Mouse (Mus musculus) embryo, embryonic 10.5 days (tissue): ENCODE measurements around the gene Inca1.

Experiments
- DNase-seq: peaks from one replicate; pipeline ENCODE4 v3.0.0-alpha.2; 2015; ENCODE audit warnings: low spot score

The Inca1 gene

GRCm38 (mm10) chr11:70652884-70653344 lies 47.0 kb downstream of the Inca1 start:
- no peak for DNase-seq

DNA sequence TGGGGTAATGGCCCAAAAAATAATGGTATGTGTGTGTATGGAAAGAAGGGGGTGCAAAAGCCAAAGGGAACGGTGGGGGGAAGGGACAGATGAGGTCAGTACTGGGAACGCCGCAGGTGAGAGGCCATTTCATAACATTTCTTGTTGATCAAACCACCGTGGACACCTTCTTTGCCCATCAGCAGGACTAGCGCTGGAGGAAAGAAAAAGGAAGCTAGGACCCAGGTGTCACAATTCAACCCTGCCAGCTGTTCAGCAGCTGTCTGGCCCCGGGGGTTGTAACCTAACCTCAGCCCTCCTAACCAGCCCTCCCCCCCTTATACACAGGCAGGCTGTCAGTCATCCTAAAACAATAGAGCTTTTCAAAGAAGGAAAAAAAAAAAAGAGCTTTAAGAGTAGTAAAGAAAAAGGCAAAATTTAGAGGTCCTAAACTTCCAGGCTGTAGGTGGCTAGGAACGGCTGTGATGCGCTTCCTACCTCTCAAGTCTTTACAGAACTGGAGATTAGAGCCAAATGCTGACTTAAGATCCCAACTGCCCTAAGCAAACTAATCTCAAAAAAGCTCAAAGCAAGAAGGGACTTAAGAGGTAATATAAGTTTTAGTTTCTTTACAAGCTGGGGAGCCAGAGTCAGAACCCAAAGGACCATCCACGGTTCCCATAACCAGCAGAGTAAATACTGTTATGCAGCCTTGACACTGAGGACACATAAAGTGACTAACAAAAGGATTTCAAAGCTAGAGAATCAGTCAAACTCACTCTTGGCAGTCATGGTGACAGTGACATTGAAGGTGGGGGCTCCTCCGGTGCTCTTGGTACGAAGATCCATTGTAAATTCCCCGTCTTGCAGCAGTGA lies 47.7 kb downstream of the Inca1 start:
- DNase-seq: peak; percentile 53

DNA sequence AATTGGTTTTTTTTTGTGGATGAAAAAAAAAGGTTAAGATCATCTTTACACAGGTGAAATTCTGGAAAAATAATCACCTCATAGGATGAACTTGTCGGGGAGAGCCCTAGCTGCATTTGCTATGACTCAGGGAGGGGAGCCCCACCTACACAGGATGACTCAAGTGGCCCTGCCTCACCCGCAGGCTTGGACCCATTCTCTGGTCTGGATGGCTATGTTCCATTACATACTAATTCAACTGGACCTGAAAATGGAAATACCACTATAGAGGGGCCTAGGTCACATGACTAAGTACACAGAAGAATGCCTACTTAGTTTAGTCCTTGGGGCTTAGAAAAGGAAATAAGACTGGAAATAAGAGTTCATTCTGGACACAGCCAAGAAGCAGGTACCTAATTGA lies 48.6 kb downstream of the Inca1 start:
- no peak for DNase-seq

DNA sequence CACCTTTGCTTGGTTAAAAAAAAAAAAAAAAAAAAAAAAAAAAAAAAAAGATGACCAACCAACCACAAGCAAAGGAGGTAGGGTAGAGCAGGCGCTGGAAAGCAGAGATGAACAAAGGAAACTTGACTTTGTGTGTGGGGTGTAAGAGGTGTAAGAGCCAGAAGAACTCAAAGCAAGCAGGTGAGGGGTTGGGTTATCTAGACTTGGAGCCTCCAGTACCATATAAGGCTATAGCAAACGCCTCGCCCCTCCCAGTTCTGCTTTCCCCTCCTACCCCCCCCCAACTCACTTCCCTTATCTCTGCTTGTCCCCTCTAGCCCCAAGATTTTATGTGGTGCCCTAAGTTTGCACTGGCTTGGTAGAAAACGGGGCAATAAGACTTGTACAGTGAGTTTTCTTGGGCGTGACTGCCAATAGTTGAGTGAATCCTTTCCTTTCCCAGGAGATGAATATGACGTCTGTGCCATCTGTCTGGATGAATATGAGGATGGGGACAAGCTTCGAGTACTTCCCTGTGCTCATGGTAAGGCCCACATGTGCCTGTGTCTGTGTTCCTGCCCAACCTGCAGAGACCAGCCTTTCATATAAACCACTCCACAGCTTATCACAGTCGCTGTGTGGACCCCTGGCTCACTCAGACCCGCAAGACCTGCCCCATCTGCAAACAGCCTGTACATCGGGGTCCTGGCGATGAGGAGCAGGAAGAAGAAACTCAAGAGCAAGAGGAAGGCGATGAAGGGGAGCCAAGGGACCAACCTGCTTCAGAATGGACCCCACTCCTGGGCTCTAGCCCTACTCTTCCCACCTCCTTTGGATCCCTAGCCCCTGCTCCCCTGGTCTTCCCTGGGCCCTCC lies 49.4 kb downstream of the Inca1 start:
- no peak for DNase-seq

DNA sequence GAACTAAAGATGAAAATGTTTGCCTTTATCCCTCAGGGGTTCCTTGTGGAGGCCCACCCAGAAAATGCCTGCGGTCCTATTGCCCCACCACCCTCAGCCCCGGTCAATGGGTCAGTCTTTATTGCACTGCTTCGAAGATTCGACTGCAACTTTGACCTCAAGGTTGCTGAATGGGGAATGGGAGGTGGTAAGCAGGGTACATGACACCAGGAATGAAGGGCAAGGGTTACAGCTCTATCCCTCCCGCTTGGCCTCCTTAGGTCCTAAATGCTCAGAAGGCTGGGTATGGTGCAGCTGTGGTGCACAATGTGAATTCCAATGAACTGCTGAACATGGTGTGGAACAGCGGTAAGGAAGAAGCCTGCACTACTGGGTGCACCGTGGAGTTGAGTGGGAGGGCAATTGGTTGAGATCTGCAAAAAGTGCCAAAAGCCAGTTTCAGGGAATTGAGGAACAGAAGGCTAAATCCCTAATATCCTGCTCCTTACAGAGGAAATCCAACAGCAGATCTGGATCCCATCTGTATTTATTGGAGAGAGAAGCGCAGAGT lies 50.7 kb downstream of the Inca1 start:
- DNase-seq: no peak

- DNase-seq: no peak
Measured at GRCm38 (mm10) chr11:70648512-70648911, 51.4 kb downstream of the Inca1 start.

DNA sequence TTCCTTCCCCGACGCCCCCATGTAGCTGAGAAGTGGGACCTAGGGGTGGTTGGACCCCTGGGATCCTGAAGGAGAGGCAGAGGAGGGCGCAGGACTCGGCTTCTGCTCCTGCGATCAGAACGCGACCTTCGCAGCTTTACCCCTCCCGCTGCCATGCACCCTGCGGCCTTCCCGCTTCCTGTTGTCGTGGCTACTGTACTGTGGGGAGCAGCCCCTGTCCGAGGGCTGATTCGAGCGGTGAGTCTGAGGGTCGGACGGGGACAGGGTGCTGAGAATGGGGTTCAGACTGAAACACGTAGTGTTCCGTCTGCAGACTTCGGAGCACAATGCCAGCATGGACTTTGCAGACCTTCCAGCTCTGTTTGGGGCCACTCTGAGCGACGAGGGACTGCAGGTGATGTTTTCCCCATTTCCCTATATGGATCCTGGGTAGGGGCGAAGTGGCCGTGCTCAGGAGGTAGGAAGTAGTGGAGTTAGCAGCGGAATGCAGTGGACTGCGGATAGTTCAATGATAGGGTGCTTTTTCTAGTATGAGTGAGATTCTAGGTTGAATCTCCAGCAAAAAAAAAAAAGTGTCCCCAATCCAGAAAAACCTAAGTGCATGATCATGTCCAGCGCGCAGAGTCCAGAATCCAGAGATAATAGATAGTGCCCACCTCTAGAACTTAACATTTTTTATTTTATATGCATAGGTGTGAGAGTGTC lies 52.1 kb downstream of the Inca1 start:
- no peak for DNase-seq

GRCm38 (mm10) chr11:70646691-70647650 lies 53.0 kb downstream of the Inca1 start, which contains the start of the genes Rnf167 and Slc25a11:
Gene Rnf167 (plus strand): TSS chr11:70647235.
Gene Slc25a11 (minus strand): TSS chr11:70647479.
- DNase-seq: peak; percentile 100

DNA sequence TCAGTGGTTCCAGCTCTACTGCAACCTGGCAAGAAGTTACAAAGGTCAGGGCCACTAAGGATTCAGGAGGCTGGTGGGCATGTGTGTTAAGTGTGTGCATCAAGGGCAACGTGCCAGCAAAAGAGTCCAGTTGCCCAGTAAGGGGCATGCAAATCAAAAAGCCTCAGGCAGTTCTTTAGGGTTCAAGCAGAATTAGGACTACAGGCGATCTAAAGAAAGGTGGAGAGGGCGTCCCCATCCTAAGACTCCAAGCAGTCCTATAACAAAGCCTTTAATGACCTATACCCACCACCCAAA lies 53.7 kb downstream of the Inca1 start:
- DNase-seq: peak; percentile 16

- DNase-seq: no peak
Measured at GRCm38 (mm10) chr11:70645461-70646258, 54.3 kb downstream of the Inca1 start.

- no peak for DNase-seq
Measured at GRCm38 (mm10) chr11:70644564-70645103, 55.3 kb downstream of the Inca1 start.

DNA sequence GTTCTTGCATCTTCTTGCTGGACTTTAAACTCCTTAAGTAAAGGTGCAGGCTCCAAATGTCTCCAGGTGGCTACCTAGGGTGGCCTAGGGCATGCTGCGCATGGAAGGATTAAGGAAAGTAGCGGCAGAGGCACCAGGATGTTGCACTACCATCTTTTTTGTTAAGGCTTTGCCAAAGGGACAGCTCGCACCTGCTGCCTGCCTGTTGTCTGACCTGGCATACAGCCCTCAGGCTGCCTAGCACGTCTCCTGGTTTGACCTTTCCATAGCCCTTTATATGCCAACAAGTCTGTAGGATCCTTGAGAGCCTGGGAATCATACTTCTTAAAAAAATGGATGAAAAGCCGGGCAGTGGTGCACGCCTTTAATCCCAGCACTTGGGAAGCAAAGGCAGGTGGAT lies 56.9 kb downstream of the Inca1 start:
- DNase-seq: no peak

GRCm38 (mm10) chr11:70641241-70641640 lies 58.7 kb downstream of the Inca1 start:
- DNase-seq: no peak

- DNase-seq: no peak
Measured at GRCm38 (mm10) chr11:70639976-70640375, 60.0 kb downstream of the Inca1 start.

- no peak for DNase-seq
Measured at GRCm38 (mm10) chr11:70638714-70639278, 61.2 kb downstream of the Inca1 start, which contains the start of gene Gp1ba. Gene Gp1ba (plus strand): TSS chr11:70639122.
